12 mouse cellular contexts compared by ENCODE assay signal in the genomic region with DNA sequence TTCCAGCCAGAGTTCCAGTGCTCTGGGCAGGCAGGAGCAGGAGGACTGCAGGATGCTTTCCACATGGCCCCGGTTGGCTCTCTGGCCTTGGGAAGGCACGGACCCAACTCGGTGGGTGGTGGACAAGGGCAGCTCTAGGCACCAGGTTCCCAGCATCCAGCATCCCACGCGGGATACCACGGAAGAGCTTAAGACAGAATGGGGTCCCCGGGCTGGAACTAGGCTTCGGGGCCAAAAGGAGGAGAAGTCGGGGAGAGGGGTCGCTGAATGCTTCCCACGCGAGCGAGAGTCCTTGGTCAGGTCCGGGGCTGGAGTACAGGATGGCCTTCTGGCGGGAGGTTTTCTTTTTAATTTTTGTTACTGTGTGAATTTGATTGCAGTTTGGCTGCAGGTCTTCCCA. TPM values are rescaled to one million over a fixed set of nuclear protein-coding genes. Genes with fewer than 3 reads are reported as not detected.
DNase-seq lines count a peak whose midpoint lies in the region; ATAC-seq and TF ChIP-seq lines count a peak whose summit lies in the region.
"Not testable (repeated sequence)": the region's sequence is repeated elsewhere in the genome, so short reads cannot be mapped to it uniquely, and the experiment has no call there.
"Had no signal": no experiment of that assay in that cellular context is flagged by ENCODE, and none has a peak within 500 bp of the region (broad histone marks: within the 10 kb centered on the region; RNA-seq: fewer than 3 reads in every experiment).

No protein-coding gene starts in this region.

- 18% methylated on average over 15 of the region's 15 CpGs for WGBS in embryonic facial prominence, embryonic 12.5 days
- WGBS in hindbrain, embryonic 15.5 days: 13% methylated on average over 14 of the region's 15 CpGs
- 22% methylated on average over 14 of the region's 15 CpGs for WGBS in limb, embryonic 10.5 days
- 10% methylated on average over 15 of the region's 15 CpGs for WGBS in lung, embryonic 15.5 days
- 30% methylated on average over 14 of the region's 15 CpGs for WGBS in neural tube, embryonic 11.5 days

- H3K4me2 ChIP-seq in embryonic facial prominence, embryonic 12.5 days (replicated peaks): 0 out of 2 replicates have a peak overlapping the region, but pooled peaks have one; percentile 32
- peak overlapping the region; percentile 43 for H3K4me2 ChIP-seq in hindbrain, embryonic 15.5 days
- peak overlapping the region; percentile 48 for H3K4me2 ChIP-seq in lung, embryonic 15.5 days
- H3K4me2 ChIP-seq in neural tube, embryonic 11.5 days (ENCODE audit: low read depth): peak overlapping the region; percentile 16; the same call in 1 of the 2 replicates

- ATAC-seq in G1E (ENCODE audit: extremely low read depth, insufficient number of reproducible peaks, low FRiP score, poor library complexity, severe bottlenecking); embryonic facial prominence, embryonic 12.5 days (ENCODE audit: insufficient number of reproducible peaks, insufficient read depth, low FRiP score, low TSS enrichment); hindbrain, embryonic 15.5 days (ENCODE audit: low FRiP score, low read depth); lung, embryonic 15.5 days (ENCODE audit: borderline replicate concordance, extremely low read depth, low FRiP score, low TSS enrichment); neural tube, embryonic 11.5 days (ENCODE audit: insufficient read depth, low FRiP score, low TSS enrichment): not testable (repeated sequence)

- not testable (repeated sequence) for H3K9me3 ChIP-seq in G1E (replicated peaks); embryonic facial prominence, embryonic 12.5 days; hindbrain, embryonic 15.5 days; limb, embryonic 10.5 days (replicated peaks); lung, embryonic 15.5 days; neural tube, embryonic 11.5 days (ENCODE audit: control insufficient read depth, low read length)

- not testable (repeated sequence) for DNase-seq in G1E (ENCODE audit: low spot score); limb, embryonic 10.5 days (ENCODE audit: low spot score)
- peak; percentile 57 for DNase-seq in heart, adult 11 months
- DNase-seq in neural tube, embryonic 11.5 days (ENCODE audit: low spot score): peak; percentile 1

- H3K36me3 ChIP-seq in G1E (replicated peaks); embryonic facial prominence, embryonic 12.5 days; hindbrain, embryonic 15.5 days; limb, embryonic 10.5 days; lung, embryonic 15.5 days; neural tube, embryonic 11.5 days (ENCODE audit: control insufficient read depth, insufficient read depth, low read length); testis, adult 2 months (ENCODE audit: control insufficient read depth, insufficient read depth, low read length): not testable (repeated sequence)

- not testable (repeated sequence) for H3K9ac ChIP-seq in embryonic facial prominence, embryonic 12.5 days; hindbrain, embryonic 15.5 days; neural tube, embryonic 11.5 days (ENCODE audit: low read length)
- H3K9ac ChIP-seq in lung, embryonic 15.5 days: peak overlapping the region; percentile 38; the same call in 1 of the 2 replicates

- not testable (repeated sequence) for H3K27me3 ChIP-seq in G1E (ENCODE audit: insufficient read depth, low read length); embryonic facial prominence, embryonic 12.5 days; hindbrain, embryonic 15.5 days; limb, embryonic 10.5 days (ENCODE audit: low read depth, poor library complexity, severe bottlenecking); lung, embryonic 15.5 days; neural tube, embryonic 11.5 days (ENCODE audit: control insufficient read depth, insufficient read depth, low read length); testis, adult 2 months (ENCODE audit: control insufficient read depth, insufficient read depth, low read length)

- not testable (repeated sequence) for TF ChIP-seq CTCF in G1E (IDR thresholded peaks at IDR 0.05; ENCODE audit: low read depth, low read length); testis, adult 2 months (IDR thresholded peaks at IDR 0.05; ENCODE audit: control insufficient read depth, insufficient read depth, insufficient replicate concordance, low read depth, low read length)

- TF ChIP-seq POLR2A in testis, adult 2 months (IDR thresholded peaks at IDR 0.05; ENCODE audit: control insufficient read depth, low read depth, low read length): not testable (repeated sequence)

- not testable (repeated sequence) for H3K27ac ChIP-seq in embryonic facial prominence, embryonic 12.5 days; hindbrain, embryonic 15.5 days (replicated peaks); limb, embryonic 10.5 days; lung, embryonic 15.5 days; neural tube, embryonic 11.5 days (ENCODE audit: low read depth, low read length); testis, adult 2 months (ENCODE audit: control insufficient read depth, insufficient read depth, low read depth, low read length)

- not testable (repeated sequence) for H3K4me1 ChIP-seq in G1E (ENCODE audit: insufficient read depth, low read depth, low read length); embryonic facial prominence, embryonic 12.5 days; hindbrain, embryonic 15.5 days (replicated peaks); limb, embryonic 10.5 days; lung, embryonic 15.5 days; neural tube, embryonic 11.5 days (ENCODE audit: control insufficient read depth, insufficient read depth, low read length); testis, adult 2 months (ENCODE audit: control insufficient read depth, insufficient read depth, low read length)

- H3K4me3 ChIP-seq in G1E (ENCODE audit: low read depth, low read length): peak overlapping the region; percentile 70
- H3K4me3 ChIP-seq in embryonic facial prominence, embryonic 12.5 days: peak overlapping the region; percentile 42
- peak overlapping the region; percentile 41 for H3K4me3 ChIP-seq in hindbrain, embryonic 15.5 days
- peak overlapping the region; percentile 49 for H3K4me3 ChIP-seq in limb, embryonic 10.5 days
- peak overlapping the region; percentile 47 for H3K4me3 ChIP-seq in lung, embryonic 15.5 days
- H3K4me3 ChIP-seq in neural tube, embryonic 11.5 days (ENCODE audit: low read depth, low read length): peak overlapping the region; percentile 32
- peak overlapping the region; percentile 67 for H3K4me3 ChIP-seq in testis, adult 2 months (ENCODE audit: control insufficient read depth, low read depth, low read length)

RNA-seq across cellular contexts. Expression of a gene that starts 0.4 kb away (rescaled TPM):
- total RNA-seq in G1E (2014; fragmentation: Nextera tagmentation) (36.6 and 39.1 TPM in 2 replicates), G1E (2017) (22.0 and 26.1 TPM in 2 replicates)
- 0.50 and 0.76 TPM in 2 replicates for polyA plus RNA-seq in G1E (2012)
- 14.2 and 16.5 TPM in 2 replicates for polyA plus RNA-seq in embryonic facial prominence, embryonic 12.5 days (2016; fragmentation: Nextera tagmentation; extraction: Ambion mirVana)
- 8.2 and 9.0 TPM in 2 replicates for polyA plus RNA-seq in hindbrain, embryonic 15.5 days (2015; fragmentation: Nextera tagmentation; extraction: Ambion mirVana)
- polyA plus RNA-seq in limb, embryonic 10.5 days (2016; fragmentation: Nextera tagmentation; extraction: Ambion mirVana): 13.2 and 14.0 TPM in 2 replicates
- polyA plus RNA-seq in lung, embryonic 15.5 days (2015; fragmentation: Nextera tagmentation; extraction: Ambion mirVana): 16.7 and 17.0 TPM in 2 replicates
- 10.3 and 13.9 TPM in 2 replicates for polyA plus RNA-seq in neural tube, embryonic 11.5 days (2014; fragmentation: Nextera tagmentation; extraction: Ambion mirVana)
- polyA plus RNA-seq in testis, adult 2 months (2012; rRNA removed): 3.2 and 4.2 TPM in 2 replicates

RNA-seq across cellular contexts. Expression of a gene that starts 32.2 kb away (rescaled TPM):
- total RNA-seq in G1E (2014; fragmentation: Nextera tagmentation) (not detected in 2 replicates), G1E (2017) (not detected in 2 replicates)
- not detected in 2 replicates for polyA plus RNA-seq in G1E (2012)
- polyA plus RNA-seq in embryonic facial prominence, embryonic 12.5 days (2016; fragmentation: Nextera tagmentation; extraction: Ambion mirVana): not detected in 2 replicates
- polyA plus RNA-seq in hindbrain, embryonic 15.5 days (2015; fragmentation: Nextera tagmentation; extraction: Ambion mirVana): not detected in 2 replicates
- not detected in 2 replicates for polyA plus RNA-seq in limb, embryonic 10.5 days (2016; fragmentation: Nextera tagmentation; extraction: Ambion mirVana)
- polyA plus RNA-seq in lung, embryonic 15.5 days (2015; fragmentation: Nextera tagmentation; extraction: Ambion mirVana): not detected in 2 replicates
- not detected in 2 replicates for polyA plus RNA-seq in neural tube, embryonic 11.5 days (2014; fragmentation: Nextera tagmentation; extraction: Ambion mirVana)
- polyA plus RNA-seq in testis, adult 2 months (2012; rRNA removed): not detected in 2 replicates
- total RNA-seq: adrenal gland, postnatal 14 days; layer of hippocampus, postnatal 25 days; neutrophil, adult 5-6 weeks had no signal
- polyA plus RNA-seq: gonadal fat pad, adult 2 months had no signal
